Mouse (Mus musculus) lung, embryonic 14.5 days (tissue): ENCODE measurements at regions not wholly inside any gene's neighbourhood (a gene's known extent, or its start where the extent isn't known, plus 50 kb on each side); places are given as distances from the start of the nearest gene placed in this dataset.

Source experiments
- ATAC-seq: fragments of 200-750 bp; cut with Nextera tagmentation; 2 replicates; pipeline ENCODE4 v1.8.0; 2017; ENCODE audit warnings: mild to moderate bottlenecking, moderate TSS enrichment, moderate library complexity; ENCODE audit not compliant: insufficient read depth
- DNase-seq: peaks from one replicate; pipeline ENCODE4 v3.0.0-alpha.2; 2015
- H3K27ac ChIP-seq: fragments of 300-500 bp; sonication (generic); 2 replicates; pipeline ENCODE4 v1.5.1; 2014; ENCODE audit warnings: low read depth, mild to moderate bottlenecking, moderate library complexity
- H3K27me3 ChIP-seq: fragments of 300-500 bp; sonication (generic); 2 replicates; pipeline ENCODE4 v1.6.1; 2014; ENCODE audit warnings: low read length, control low read depth; ENCODE audit not compliant: insufficient read depth
- H3K36me3 ChIP-seq: fragments of 300-500 bp; sonication (generic); 2 replicates; pipeline ENCODE4 v1.6.1; 2014; ENCODE audit warnings: control low read depth; ENCODE audit not compliant: insufficient read depth
- H3K4me1 ChIP-seq: fragments of 300-500 bp; sonication (generic); 2 replicates; pipeline ENCODE4 v1.6.1; 2014; ENCODE audit warnings: antibody characterized with exemption, control low read depth; ENCODE audit not compliant: insufficient read depth
- H3K4me2 ChIP-seq: fragments of 300-500 bp; sonication (generic); 2 replicates; pipeline ENCODE4 v1.6.1; 2014; ENCODE audit warnings: mild to moderate bottlenecking
- H3K4me3 ChIP-seq: fragments of 300-500 bp; sonication (generic); 2 replicates; pipeline ENCODE4 v1.5.1; 2014; ENCODE audit warnings: low read depth, low read length
- H3K9ac ChIP-seq: fragments of 300-500 bp; sonication (generic); 2 replicates; pipeline ENCODE4 v1.6.1; 2014
- H3K9me3 ChIP-seq: fragments of 300-500 bp; sonication (generic); 2 replicates; pipeline ENCODE4 v1.6.1; 2016; ENCODE audit warnings: low read depth, low read length, control low read depth
- CTCF ChIP-seq: IDR thresholded peaks from 2 replicates; pipeline ENCODE4 v1.5.1; 2016; ENCODE audit warnings: antibody characterized with exemption, low read depth
- WGBS: fragments of 180-500 bp; shearing (Covaris S2); extraction: QIAGEN DNeasy Blood & Tissue Kit; methylation state at CpG from one replicate; pipeline ENCODE4 v1.1.7; 2014; 5-methylcytosine and 5-hydroxymethylcytosine counted together

DNA sequence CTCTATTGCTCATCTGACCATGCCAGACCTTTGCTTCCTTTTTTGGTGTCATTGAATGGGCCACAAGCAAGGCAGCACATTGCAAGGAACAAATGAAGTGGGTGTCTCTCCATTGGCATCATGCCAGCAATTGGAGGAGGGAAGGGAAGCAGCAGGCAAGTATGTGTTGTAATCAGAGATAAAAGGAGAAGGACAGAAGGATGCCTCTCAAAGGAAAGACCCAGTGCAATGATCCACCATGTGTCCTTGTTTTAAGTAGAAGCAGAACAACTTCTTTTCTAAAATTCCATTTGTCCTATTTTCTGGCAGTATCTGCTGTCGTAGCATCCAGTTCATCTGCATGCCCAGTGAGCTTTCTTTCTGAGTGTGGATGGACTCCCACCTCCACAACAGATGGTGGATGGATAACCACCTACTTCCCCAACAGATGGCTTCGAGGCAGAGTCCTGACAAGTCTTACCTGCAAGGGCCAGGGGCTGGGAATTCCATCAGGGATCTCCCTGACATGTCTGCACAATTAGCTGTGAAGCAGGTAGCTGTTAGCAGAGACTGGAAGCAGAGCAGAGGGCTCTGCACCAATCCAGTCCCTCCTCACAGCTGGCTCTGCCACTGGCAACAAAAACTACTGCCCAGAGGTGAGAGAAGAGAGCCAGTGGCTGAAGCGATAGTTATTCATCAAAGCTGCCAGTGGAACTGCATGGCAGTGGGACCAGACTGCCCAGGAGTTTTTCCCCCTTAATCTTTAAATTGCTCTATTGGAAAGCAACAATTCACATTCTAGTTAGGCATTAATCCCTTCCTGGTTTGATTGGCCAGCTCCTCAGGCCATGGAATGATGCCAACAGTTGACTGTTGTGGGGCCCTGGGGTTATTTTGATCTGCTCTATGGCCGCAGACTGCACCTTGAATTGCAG is 113.8 kb downstream of the Enkur start:
- no peak for ATAC-seq

DNA sequence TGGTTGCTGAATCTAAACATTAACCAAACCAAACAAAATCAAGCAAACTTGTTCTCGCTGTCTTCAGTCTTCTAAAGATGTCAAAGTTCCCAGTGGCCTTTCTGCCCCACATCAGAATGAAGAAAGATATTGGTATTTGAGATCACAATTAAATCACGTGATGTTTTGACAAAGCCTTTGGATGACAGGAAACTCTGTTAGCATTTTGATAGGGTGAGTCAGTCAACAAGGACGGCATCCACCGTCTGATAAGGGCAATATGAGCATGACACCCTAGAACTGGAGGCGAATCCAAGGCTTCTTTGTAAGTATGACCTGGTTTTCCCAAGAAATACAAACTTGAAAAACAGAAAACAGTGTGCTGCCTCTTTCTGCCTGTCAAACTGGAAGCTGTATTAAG is 116.8 kb upstream of the Arhgap21 start:
- H3K36me3 ChIP-seq = no peaks in the 10 kb centered on the region
- H3K27me3 ChIP-seq = no peaks in the 10 kb centered on the region
- WGBS = 50% methylated on average over 5 of the region's 5 CpGs
- no peak for TF ChIP-seq CTCF
- no peaks in the 10 kb centered on the region for H3K4me1 ChIP-seq
- no peak overlapping the region for H3K4me3 ChIP-seq
- no peak overlapping the region for H3K9ac ChIP-seq
- no peaks in the 10 kb centered on the region for H3K9me3 ChIP-seq
- no peak overlapping the region for H3K4me2 ChIP-seq
- no peak for ATAC-seq
- no peak overlapping the region for H3K27ac ChIP-seq
- DNase-seq = no peak

More for the DNA sequence above, 113.8 kb downstream of the Enkur start:
- 53% methylated on average over 4 of the region's 4 CpGs for WGBS
- DNase-seq = peak; percentile 42
- Histone ChIP-seq H3K36me3 (no peaks in the 10 kb centered on the region), H3K9me3 (no peaks in the 10 kb centered on the region), H3K27me3 (no peaks in the 10 kb centered on the region), H3K27ac (no peak overlapping the region), H3K4me3 (no peak overlapping the region), H3K4me1 (no peaks in the 10 kb centered on the region), H3K9ac (no peak overlapping the region), H3K4me2 (no peak overlapping the region)
- TF ChIP-seq CTCF = no peak

GRCm38 (mm10) chr2:21067292-21067850 is 98.7 kb upstream of the Arhgap21 start:
- Histone ChIP-seq H3K9ac (no peak overlapping the region), H3K4me3 (no peak overlapping the region), H3K36me3 (no peaks in the 10 kb centered on the region), H3K27me3 (no peaks in the 10 kb centered on the region), H3K4me1 (no peaks in the 10 kb centered on the region), H3K4me2 (no peak overlapping the region), H3K27ac (no peak overlapping the region), H3K9me3 (no peaks in the 10 kb centered on the region)
- WGBS = 77% methylated on average over 9 of the region's 9 CpGs
- ATAC-seq (no peak), DNase-seq (no peak)
- TF ChIP-seq CTCF = no peak

- peak; percentile 57; the same call in 1 of the 2 replicates for ATAC-seq
- Histone ChIP-seq H3K4me3 (no peak overlapping the region), H3K9ac (no peak overlapping the region), H3K36me3 (no peaks in the 10 kb centered on the region), H3K9me3 (no peaks in the 10 kb centered on the region), H3K4me2 (no peak overlapping the region), H3K27ac (no peak overlapping the region), H3K4me1 (no peaks in the 10 kb centered on the region), H3K27me3 (no peaks in the 10 kb centered on the region)
- 63% methylated on average over 2 of the region's 2 CpGs for WGBS
- peak; percentile 52 for DNase-seq
- TF ChIP-seq CTCF = no peak
Observed at GRCm38 (mm10) chr2:21060347-21060650, 91.6 kb upstream of the Arhgap21 start.

DNA sequence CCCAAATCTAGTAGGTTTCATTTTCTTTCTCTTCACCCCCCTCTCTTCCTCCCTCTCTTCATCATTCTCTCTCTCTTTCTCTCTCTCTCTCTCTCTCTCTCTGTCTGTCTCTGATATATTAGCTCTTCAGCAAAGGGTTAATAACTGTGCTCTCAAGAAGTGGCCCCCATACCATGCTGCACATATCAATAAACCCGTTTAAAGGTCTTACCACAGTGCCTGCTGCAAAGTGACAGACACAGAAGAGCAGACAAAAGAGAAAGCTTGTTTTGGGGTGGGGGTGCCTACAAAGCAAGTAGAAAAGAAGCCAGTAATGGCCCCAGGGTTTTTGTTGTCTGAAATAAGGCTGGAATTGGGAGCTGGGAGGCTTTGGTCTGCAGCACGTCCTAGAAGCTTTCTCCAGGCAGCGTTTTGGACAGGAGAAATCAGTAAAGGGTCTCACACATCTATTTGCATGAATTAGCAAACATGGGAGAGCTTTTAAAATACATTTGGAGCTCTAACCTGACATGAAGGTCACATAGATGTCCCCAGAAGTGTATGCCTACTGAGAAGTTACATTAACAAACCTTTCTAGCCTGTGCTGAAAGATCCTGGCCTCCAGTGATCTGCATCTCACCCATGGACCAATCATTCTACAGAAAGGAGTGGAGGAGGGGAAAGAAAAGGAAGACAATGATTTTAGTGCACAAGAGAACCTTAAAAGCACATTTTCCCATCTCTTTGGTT is 91.1 kb upstream of the Arhgap21 start:
- no peak overlapping the region for H3K27ac ChIP-seq
- no peaks in the 10 kb centered on the region for H3K4me1 ChIP-seq
- WGBS = 35% methylated on average over 3 of the region's 3 CpGs

GRCm38 (mm10) chr2:21058940-21059339 is 90.3 kb upstream of the Arhgap21 start:
- TF ChIP-seq CTCF = no peak
- WGBS = 91% methylated on average over 3 of the region's 3 CpGs
- no peak for DNase-seq
- Histone ChIP-seq H3K9ac (no peak overlapping the region), H3K36me3 (no peaks in the 10 kb centered on the region), H3K27me3 (no peaks in the 10 kb centered on the region), H3K4me3 (no peak overlapping the region), H3K9me3 (no peaks in the 10 kb centered on the region), H3K27ac (no peak overlapping the region), H3K4me2 (no peak overlapping the region), H3K4me1 (peaks cover 8% of the 10 kb centered on the region; the same call in 1 of the 2 replicates)
- no peak for ATAC-seq

More for the DNA sequence above, 91.1 kb upstream of the Arhgap21 start:
- Histone ChIP-seq H3K27me3 (no peaks in the 10 kb centered on the region), H3K4me3 (no peak overlapping the region), H3K9me3 (no peaks in the 10 kb centered on the region), H3K36me3 (no peaks in the 10 kb centered on the region), H3K4me2 (no peak overlapping the region), H3K9ac (no peak overlapping the region)
- DNase-seq (no peak), ATAC-seq (no peak)
- no peak for TF ChIP-seq CTCF
